Mouse (Mus musculus): ENCODE data around the gene Zbtb39.
"Not testable (repeated sequence)": the region's sequence is repeated elsewhere in the genome, so short reads cannot be mapped to it uniquely, and the experiment has no call there.

The Zbtb39 gene

DNA sequence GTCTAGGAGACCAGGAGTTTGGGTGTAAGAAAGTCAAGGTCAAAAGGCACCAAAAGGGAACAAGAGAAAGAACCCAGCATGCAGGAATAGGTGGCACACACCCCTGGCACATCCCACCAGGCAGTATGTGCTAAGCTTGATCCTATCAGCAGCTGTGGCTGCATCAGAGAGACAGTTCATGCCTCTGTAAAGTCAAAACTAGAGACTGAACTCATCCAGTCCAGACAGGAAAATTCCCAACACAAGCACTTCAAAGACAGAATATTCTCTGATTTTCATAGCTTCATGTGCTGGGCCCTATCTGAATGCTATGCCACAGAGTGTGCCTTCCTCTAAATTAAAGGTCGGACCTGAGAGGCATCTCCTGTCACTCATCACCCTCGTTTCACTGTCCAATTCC, 1.8 kb upstream of the Zbtb39 start:
- DNase-seq (ENCODE audit: low read depth, low spot score) = no peak

DNA sequence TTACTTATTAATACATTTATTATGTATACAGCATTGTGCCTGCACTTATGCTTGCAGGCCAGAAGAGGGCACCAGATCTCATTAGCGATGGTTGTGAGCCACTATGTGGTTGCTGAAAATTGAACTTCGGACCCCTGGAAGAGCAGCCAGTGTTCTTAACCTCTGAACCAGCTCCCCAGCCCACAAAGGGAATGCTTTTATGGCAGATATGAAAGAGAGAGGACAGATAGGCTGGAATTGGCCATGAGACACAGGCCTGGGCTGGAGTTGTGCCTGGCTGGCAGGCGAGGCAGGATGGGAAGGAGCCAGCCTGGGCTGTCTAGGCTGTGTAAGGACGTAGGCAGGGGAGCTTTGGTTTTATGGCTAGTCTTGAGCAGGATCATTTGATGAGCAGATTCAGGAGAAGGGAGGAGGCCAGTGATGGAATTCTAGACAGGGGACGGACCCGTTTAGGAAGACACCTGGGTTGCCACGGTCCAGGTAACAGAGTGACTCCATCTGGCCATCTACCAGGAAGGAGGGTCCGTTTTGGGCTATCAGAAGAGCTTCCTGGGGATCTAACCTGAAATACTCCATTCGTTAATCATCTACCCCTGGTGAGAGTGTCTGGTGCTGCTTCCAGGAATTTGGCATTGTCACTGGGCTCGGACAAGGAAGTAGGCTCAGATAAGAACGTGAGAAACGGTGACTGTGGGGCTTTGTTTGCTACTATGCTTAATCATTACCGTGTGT, 1.0 kb upstream of the Zbtb39 start:
- DNase-seq (ENCODE audit: low read depth, low spot score) = no peak

DNA sequence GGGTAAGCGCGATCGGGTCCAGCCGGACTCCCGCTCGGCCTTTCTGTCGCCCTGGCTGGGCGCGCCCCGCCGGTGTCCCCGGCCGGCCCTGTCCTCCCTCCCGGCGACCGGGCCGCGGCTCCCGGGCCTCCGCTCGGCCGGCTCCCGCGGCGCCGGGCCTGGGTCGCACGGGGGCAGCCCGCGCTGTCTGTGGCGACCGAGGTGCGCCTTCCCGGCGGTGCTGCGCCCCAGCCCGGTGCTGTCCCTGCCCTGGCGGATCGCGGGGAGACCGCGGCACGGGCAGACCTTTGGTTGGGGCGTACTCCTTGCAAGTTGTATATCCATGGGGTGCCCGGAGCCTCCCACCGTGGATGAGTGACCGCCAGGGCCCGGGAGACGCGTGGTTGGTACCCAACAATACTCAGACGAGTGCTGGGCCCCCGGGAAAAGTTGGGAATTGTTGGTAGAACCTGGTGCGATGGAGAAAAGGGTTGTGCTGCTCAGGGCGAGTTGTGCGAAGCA, 373 bp downstream of the Zbtb39 start:
- DNase-seq (ENCODE audit: low read depth, low spot score) = no peak

DNA sequence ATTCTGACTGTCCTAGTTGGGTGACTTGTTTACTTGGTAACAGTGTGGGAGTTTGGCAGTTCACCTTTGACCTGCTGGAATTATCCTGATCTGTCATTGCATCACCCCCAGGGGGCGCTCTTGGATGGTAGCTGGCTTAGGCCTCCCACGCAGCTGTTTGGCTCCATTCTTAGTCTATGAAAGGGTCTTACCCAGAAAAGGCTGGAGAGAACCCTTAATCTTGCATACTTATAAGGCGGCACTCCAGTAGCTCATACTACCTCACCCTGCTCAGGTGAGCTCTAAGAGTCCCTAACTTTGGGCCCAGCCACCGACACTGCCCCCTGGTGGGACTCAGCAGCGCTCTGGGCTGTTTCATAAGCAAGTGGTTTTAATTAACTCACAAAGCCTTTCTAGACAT, 5.3 kb downstream of the Zbtb39 start:
- no peak for DNase-seq (ENCODE audit: low read depth, low spot score)

DNA sequence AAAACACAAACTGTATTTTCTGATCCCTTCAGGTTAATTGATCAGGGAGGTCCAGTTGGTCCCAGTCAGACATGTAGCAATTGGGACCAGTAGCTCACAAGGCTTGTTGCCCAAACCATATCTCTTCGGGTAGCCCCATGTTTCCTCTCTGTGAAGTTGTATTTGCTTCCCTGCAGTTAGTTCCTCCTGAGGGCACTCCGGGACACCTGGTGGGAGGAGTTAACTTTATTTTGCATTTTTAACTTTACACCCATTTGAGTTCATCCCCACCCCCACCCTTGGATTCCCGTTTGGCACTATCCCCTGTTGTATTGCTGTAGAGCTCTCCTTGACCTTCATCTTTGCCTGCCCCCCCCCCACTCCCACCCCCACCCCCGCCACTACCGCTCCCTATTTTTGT, 6.5 kb downstream of the Zbtb39 start:
- DNase-seq (ENCODE audit: low read depth, low spot score) = no peak

DNA sequence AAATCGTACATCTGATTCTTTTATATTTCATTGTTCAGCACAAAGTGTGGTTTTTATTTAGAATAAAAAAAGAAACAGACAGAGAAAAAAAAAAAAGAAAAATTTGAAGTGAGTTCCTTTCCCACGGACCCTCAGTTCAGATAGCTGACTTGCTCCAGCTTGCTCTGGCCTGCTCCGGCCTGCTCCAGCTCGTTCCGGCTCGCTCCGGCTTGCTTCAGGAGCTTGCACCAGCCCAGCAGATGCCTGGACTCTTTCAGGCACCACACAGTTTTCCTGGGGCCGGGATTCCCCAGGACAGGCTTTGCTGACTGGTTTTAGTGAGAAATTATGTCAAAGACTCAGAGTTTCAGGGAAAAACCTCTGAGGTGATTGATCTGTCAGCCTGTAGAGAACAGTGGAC, 7.9 kb downstream of the Zbtb39 start:
- DNase-seq (ENCODE audit: low read depth, low spot score) = no peak

DNA sequence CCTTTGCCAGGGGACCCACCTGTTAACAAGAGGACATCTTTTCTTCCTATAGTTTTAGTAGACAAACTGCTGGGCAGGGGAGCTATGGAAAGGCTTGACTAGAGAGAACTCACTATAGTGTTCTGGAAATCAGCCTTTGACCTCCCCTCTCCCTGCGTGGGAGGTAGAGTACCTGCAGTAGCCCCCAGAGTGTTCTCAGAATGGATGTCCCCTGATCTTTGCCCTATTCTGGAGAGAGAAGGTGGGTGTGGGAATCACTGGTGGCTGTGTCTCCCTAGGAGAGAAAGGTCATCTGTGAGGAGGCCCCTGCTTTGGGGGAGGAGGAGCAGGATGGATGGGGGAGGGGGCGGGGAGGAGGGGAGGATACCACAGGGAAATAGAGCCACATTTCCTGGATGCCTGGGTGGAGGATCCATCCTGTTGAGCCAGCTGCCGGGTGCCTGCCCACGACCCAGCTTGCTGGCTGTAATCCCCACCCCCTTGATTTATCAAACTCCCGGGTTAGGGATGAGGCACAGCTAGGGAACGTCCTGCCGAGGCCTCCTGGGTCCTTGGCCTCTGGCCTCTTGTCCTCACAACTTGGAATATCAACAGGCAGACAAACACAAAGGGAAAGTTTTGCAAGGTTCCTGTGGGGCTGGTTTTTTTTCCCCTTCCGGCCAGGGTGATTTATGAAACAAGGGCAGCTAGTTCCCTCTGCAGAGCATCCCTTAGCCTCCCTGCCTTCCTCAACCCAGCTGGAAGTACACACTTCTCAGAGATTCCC, 9.7 kb downstream of the Zbtb39 start:
- no peak for DNase-seq (ENCODE audit: low read depth, low spot score)

DNA sequence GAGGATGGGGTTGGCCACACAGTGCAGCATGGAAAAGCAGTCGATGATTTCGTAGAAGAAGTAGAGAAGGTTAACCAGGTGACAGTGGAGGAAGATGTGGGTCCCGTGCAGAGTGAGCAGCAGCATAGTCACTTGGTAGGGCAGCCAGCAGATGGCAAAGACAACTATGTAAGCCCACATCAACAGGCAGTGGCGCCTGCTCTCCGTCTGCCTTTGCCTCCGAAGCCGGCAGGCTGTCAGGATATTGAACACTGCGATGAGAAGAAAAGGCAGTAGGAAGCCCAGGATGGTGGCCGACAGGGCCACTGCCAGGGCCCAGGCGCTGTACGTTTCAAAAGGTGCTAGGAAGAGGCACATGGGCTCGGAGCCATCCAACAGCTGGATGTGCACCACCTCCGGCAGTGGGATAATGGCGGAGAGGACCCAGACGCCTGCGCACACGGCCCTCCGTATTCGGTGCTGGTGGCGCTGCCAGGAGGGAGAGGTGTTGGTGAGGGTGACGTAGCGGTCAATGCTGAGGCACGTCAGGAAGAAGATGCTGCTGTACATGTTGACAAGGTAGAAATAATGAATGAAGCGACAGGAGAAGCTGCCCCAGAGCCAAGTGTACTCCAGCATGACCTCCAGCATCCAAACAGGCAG, 10.9 kb downstream of the Zbtb39 start:
- no peak for DNase-seq (ENCODE audit: low read depth, low spot score)

DNA sequence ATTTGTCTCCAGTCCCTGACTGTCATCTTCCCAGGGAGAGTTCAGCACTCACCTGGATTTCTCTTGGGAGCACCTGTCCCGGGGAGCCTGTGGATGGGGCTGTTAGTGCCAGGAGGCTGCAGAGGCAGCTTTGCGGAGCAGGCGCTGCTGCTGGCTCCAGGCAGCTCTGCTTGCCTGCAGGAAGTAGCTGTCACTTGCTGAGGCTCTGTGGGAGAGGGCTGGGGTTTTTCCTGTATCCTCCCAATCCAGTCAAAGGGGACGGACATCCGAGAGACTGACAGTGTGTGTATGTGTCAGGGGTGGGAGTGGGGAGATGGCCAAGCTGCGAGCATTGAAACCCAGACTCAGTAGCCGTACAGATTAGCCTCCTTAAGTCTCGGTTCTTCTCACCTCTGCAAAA, 12.2 kb downstream of the Zbtb39 start, which contains the start of gene Gpr182:
Gene Gpr182, minus strand, starts transcription at position 185 of the 400 bp plus-strand sequence.
- DNase-seq (ENCODE audit: low read depth, low spot score) = no peak

DNA sequence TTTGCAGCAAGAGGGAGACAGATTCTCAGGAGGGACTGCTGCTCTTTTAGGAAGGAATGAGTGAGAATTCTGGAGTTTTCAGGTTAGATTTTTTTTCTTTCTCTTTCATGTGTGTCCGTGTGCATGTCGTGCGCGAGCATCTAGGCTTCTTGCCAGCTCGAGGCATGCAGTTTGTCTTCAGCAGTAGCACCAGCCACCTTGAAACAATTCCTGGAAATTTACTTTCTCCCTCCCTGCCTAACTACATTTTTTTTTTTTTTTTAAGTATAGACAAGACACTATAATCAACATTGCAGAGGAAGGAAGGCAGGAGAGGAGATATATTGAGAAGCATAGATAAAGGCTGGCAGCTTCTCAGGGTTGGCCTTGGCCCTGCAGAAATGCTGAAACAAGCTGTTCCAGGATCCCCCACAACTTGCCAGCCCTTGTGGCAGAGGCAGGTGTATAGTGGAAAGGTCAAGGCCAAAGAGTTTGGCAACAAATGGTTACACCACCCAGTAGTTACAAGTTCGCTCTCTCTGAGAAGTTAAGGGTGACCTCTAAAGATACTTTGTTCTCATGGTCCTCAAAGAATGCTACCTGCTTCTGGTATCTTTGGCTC, 15.3 kb downstream of the Zbtb39 start:
- DNase-seq (ENCODE audit: low read depth, low spot score) = no peak

DNA sequence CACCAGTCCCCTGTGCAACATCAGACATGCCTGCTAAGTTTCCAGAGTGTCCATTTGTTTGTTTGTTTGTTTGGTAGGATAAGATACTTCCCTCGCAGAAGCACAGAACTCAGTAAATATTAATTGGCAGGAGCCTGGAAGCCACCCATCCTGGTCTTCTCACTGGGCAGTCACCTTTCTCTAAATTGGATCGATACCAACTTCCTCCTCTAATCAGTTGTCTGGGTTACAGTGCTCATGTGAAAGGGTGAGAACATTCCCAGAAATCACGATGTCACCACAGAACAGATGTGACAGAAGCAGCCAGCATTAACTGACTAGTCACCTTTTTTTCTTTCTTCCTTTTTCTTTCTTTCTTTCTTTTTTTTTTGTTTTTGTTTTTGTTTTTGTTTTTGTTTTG, 15.9 kb downstream of the Zbtb39 start:
- DNase-seq (ENCODE audit: low read depth, low spot score) = no peak

DNA sequence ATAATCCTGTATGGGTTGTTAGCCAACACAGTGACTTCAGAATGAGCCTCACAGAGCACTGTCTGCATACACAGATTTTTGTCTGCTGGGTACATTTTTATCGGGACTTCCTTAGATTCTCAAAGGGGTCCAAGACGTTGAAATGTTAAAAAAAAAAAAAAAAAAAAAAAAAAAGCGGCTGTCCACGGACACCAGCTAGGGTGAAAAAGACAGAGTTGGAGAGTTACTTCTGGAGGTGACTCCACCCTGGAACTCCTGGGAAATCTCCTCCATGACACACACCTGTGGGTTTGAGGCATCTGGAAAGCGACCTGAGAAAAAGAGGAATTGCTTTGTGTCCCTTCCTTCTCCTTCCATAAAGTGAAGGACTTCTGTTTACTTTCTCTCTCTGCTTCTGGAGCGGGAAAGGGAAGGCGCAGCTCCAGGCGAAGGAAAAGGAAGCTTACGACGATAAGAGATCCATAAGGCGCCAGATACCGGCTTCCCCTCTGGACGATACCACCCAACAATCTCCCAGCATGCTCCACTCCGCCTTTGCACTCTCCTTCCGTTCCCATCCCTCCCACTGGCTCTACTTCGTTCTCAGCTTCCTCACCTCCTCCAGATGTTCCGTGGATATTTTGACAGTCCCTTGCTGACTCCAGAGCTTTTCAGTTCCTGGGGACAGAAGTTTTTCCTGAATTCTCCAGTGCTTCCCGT, 16.6 kb downstream of the Zbtb39 start:
- DNase-seq (ENCODE audit: low read depth, low spot score) = no peak

DNA sequence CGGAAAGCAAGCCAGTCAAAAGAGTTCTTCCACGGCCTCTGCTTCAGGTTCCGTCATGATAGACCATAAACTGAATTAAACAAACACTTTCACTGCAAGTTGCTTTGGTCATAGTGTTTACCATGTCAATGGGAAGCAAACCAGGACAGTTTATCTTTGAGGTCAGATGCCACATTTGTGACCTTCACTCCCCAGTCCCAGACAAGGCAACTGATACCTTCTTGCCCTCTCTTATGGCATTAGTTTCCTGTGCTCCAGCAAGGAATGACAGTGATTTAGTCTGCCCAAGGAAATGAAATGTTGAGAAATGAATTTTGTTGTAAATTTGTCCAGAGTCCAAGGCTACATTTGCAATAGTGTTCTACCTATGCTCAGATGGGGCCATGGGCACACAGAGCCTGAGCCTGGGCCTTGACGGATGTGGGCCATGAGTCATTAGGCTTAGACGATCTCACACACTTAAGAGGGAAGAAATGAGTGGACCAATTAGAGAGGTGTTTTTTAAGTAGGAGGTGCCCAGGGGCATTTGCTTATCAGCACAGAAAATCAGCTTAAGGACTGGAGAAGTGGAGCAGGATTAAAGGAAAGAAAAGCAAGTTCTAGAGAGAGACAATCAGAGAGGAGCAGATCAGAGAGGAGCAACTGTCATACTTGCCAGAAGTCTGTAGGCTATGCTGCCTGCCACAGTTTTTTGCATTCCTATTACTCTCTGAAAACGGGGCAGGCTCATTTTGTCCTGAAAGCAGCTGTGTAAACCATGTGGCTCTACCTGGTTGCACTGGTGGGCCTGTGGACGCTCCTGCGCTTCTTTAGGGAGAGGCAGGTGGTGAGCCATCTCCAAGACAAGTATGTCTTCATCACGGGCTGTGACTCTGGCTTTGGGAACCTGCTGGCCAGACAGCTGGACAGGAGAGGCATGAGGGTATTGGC, 20.1 kb downstream of the Zbtb39 start, which contains the start of the genes Rdh1 and Rdh16f1:
Gene Rdh1, plus strand, starts transcription at position 541 of the 930 bp plus-strand sequence.
Gene Rdh16f1, plus strand, starts transcription at position 607 of the 930 bp plus-strand sequence.
- DNase-seq (ENCODE audit: low read depth, low spot score) = no peak

DNA sequence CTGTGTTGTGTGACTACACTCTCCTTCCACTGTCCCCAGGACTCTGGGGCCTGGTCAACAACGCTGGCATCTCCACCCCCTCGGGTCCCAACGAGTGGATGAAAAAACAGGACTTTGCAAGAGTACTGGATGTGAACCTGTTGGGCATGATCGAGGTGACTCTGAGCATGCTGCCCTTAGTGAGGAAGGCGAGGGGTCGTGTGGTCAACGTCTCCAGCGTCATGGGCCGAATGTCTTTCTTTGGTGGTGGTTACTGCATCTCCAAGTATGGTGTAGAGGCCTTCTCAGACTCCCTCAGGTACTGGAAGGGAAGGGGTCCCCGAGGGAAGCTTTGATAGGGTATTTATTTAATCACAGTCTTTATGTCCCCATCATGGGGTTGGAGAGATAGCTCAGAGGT, 23.6 kb downstream of the Zbtb39 start:
- DNase-seq (ENCODE audit: low read depth, low spot score) = not testable (repeated sequence)

DNA sequence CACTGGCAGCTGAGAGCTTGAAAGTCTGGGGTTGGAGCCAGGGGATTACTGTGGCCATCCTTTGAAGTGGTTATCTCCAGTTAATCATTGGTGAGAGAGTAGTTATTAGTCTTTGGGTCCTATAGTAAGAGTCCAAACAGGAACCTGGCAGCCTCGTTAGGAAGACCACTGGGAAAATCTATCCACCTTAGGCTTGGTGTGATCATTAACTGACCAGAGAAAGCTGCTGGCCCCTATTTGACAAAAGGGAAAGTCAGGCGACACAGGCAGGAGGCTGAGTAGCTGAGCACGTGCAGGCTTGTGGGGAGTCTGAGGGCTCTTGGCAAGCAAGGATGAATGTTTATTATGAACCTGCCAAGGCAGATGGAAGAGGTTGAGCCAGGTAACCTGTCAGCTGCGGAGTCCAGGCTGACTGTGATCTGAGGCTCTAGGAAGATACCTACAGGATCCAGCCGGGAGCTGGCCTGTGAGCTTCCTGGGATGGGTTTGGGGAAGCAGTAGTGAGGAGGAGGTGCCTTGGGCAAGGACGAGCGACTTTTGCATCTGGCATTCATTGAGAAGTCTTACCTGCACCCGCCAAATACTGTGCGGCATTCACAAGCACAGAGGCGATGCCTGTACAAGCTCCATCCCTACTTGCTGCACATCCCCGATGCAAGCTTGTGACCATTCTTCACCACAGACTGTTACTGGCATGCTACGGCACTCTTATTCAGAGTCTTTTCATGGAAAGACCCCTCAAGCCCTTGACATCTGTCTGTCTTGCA, 24.8 kb downstream of the Zbtb39 start:
- no peak for DNase-seq (ENCODE audit: low read depth, low spot score)

DNA sequence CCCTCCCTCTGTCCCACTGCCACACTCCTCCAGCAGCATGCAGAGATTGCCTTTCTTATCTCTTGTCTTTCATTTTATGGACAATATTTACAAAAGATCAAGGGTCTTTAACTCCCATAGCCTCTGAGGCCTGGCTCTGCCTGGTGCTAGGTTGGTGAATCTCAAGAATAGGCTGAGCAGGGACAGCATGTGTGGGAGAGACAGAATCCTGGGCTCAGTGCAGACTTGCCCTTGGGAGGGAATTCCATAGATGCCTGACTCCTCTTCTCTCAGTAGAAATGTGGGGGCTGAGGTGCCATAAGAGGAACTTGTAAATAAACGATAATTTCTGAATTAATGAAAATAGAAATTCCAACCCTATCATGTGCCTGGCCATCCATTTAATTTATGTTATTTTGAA, 27.2 kb downstream of the Zbtb39 start:
- no peak for DNase-seq (ENCODE audit: low read depth, low spot score)

DNA sequence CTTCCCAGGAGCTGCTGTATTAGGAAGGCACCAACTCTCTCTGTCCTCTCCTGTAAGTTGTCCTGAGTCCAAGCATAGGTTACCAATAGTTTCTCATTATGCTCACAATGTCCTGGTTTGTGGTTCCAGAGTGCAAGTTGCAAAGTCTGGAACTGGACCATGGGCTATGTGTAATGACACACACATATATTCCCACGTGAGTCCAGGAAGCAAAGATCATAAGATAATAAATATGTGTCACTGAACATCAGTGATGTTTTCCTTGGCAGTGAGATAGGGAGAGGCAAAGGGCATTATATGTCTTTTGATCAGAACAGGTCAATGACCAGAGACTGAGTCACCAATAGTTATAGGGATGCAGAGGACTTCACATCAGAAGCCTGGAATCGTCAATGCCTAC, 36.7 kb downstream of the Zbtb39 start, which contains the start of gene Rdh9:
Gene Rdh9, plus strand, starts transcription at position 376 of the 400 bp plus-strand sequence.
- no peak for DNase-seq (ENCODE audit: low read depth, low spot score)

DNA sequence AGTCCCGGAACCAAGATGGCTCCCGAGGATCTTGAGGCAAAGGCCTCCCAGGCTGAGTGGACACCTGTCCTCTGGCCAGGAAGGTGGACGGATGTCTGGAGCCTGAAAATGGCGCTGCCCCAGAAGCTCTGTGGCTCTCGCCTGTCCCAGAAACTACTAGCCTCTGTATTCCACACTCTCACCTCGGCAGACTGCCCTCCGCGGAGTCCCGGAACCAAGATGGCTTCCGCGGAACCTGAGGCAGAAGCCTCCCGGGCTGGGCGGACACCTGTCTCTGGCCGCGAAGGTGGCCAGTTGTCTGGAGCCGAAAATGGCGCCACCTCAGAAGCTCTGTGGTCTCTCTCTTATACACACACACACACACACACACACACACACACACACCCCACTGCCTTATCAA, 43.0 kb downstream of the Zbtb39 start:
- not testable (repeated sequence) for DNase-seq (ENCODE audit: low read depth, low spot score)

DNA sequence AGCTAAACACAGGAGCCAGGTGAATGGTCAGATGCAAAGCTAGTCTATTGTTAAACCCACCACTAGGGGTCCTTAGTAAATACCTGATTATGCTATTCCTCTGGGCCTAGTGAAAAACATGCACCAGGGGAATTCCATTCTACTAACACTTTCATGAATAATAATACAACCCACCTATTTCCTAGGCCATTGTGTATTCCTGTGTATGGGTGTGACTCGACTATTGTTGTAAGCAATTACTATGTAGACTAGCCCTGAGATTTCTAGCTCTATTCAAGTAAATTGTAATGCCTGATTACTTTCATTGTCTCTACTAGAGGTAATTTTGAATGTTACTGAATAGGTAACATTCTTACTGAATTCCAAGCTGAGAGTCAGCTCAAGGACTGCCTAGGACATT, 46.1 kb downstream of the Zbtb39 start:
- DNase-seq (ENCODE audit: low read depth, low spot score) = not testable (repeated sequence)
